ENCODE assay signal across 8 mouse cellular contexts in genomic region chr5:136051231-136052085, GRCm38 (mm10). TPM values are rescaled to one million over a fixed set of nuclear protein-coding genes. Genes with fewer than 3 reads are reported as not detected.
DNase-seq lines count a peak whose midpoint lies in the region; ATAC-seq and TF ChIP-seq lines count a peak whose summit lies in the region.

No protein-coding gene starts in this region.

- H3K36me3 ChIP-seq in intestine, embryonic 16.5 days (ENCODE audit: control insufficient read depth, insufficient read depth, low read length) = no peaks in the 10 kb centered on the region
- no peaks in the 10 kb centered on the region for H3K36me3 ChIP-seq in lung, postnatal 0 days (ENCODE audit: insufficient read depth, low read length)
- H3K36me3 ChIP-seq in stomach, embryonic 15.5 days = no peaks in the 10 kb centered on the region

- no peak overlapping the region for H3K4me2 ChIP-seq in intestine, embryonic 16.5 days (ENCODE audit: low read depth, low read length)
- no peak overlapping the region for H3K4me2 ChIP-seq in lung, postnatal 0 days (replicated peaks; ENCODE audit: low read depth, low read length)
- peak overlapping the region; percentile 31; the same call in 1 of the 2 replicates for H3K4me2 ChIP-seq in stomach, embryonic 15.5 days

- peaks cover 11% of the 10 kb centered on the region for H3K4me1 ChIP-seq in intestine, embryonic 16.5 days (ENCODE audit: control insufficient read depth, insufficient read depth, low read length)
- H3K4me1 ChIP-seq in lung, postnatal 0 days (ENCODE audit: insufficient read depth, low read depth, low read length) = no peaks in the 10 kb centered on the region
- H3K4me1 ChIP-seq in stomach, embryonic 15.5 days = peaks cover 13% of the 10 kb centered on the region

- 12% methylated on average over 10 of the region's 10 CpGs for WGBS in intestine, embryonic 16.5 days
- WGBS in lung, postnatal 0 days = 7% methylated on average over 10 of the region's 10 CpGs
- 8% methylated on average over 10 of the region's 10 CpGs for WGBS in stomach, embryonic 15.5 days

- no peak overlapping the region for H3K4me3 ChIP-seq in intestine, embryonic 16.5 days (ENCODE audit: low read length)
- no peak overlapping the region for H3K4me3 ChIP-seq in lung, postnatal 0 days (ENCODE audit: low read depth, low read length)
- no peak overlapping the region for H3K4me3 ChIP-seq in stomach, embryonic 15.5 days (replicated peaks)

- no peaks in the 10 kb centered on the region for H3K9me3 ChIP-seq in intestine, embryonic 16.5 days (ENCODE audit: control insufficient read depth, low read length)
- no peaks in the 10 kb centered on the region for H3K9me3 ChIP-seq in lung, postnatal 0 days (ENCODE audit: low read length)
- no peaks in the 10 kb centered on the region for H3K9me3 ChIP-seq in stomach, embryonic 15.5 days

- peak; percentile 80 for ATAC-seq in intestine, embryonic 16.5 days
- peak; percentile 87 for ATAC-seq in lung, postnatal 0 days
- peak; percentile 75; the same call in 1 of the 2 replicates for ATAC-seq in stomach, embryonic 15.5 days (ENCODE audit: insufficient read depth, low FRiP score, low read depth)

- no peaks in the 10 kb centered on the region for H3K27me3 ChIP-seq in intestine, embryonic 16.5 days (replicated peaks; ENCODE audit: control insufficient read depth, insufficient read depth, low read length)
- no peaks in the 10 kb centered on the region for H3K27me3 ChIP-seq in lung, postnatal 0 days (replicated peaks; ENCODE audit: insufficient read depth, low read length)
- no peaks in the 10 kb centered on the region for H3K27me3 ChIP-seq in stomach, embryonic 15.5 days (replicated peaks)

- peak overlapping the region; percentile 27; the same call in 1 of the 2 replicates for H3K9ac ChIP-seq in intestine, embryonic 16.5 days (ENCODE audit: low read depth, low read length)
- H3K9ac ChIP-seq in lung, postnatal 0 days (replicated peaks; ENCODE audit: low read depth) = no peak overlapping the region
- H3K9ac ChIP-seq in stomach, embryonic 15.5 days = no peak overlapping the region

- TF ChIP-seq EP300 in lung, postnatal 0 days (IDR thresholded peaks at IDR 0.05) = peak; percentile 74; the same call in 1 of the 2 replicates

- H3K27ac ChIP-seq in intestine, embryonic 16.5 days (ENCODE audit: low read length) = peak overlapping the region; percentile 53
- H3K27ac ChIP-seq in lung, postnatal 0 days (ENCODE audit: low read length) = peak overlapping the region; percentile 81
- H3K27ac ChIP-seq in stomach, embryonic 15.5 days = peak overlapping the region; percentile 90

- peak; percentile 10 to 26 for DNase-seq in cerebellum, postnatal 14 days
- no peak for DNase-seq in cerebellum, adult 18-20 months
- DNase-seq in adrenal gland, postnatal 14 days = peak; percentile 87
- DNase-seq in gastrocnemius, postnatal 25 days = peak; percentile 58
- DNase-seq in lung, postnatal 0 days (ENCODE audit: low spot score) = peak; percentile 90
- no peak for DNase-seq in cerebellum, adult 11 months

- no peak for TF ChIP-seq CTCF in lung, postnatal 0 days (IDR thresholded peaks at IDR 0.05)

RNA-seq across cellular contexts. Expression of gene Upk3bl, which starts 2.8 kb away (rescaled TPM):
- total RNA-seq in adrenal gland, postnatal 14 days (2021) = not detected in 2 replicates
- not detected for total RNA-seq in gastrocnemius, postnatal 25 days (2021)
- polyA plus RNA-seq in intestine, embryonic 16.5 days (2015; fragmentation: Nextera tagmentation; extraction: Ambion mirVana) = 0.82 and 2.3 TPM in 2 replicates
- polyA plus RNA-seq in lung, postnatal 0 days (2015; fragmentation: Nextera tagmentation; extraction: Ambion mirVana) = 1.1 and 1.2 TPM in 2 replicates
- polyA plus RNA-seq in stomach, embryonic 15.5 days (2015; fragmentation: Nextera tagmentation; extraction: Ambion mirVana) = 72.2 and 117 TPM in 2 replicates

RNA-seq across cellular contexts. Expression of gene Upk3b, which starts 13.2 kb away (rescaled TPM):
- 8.2 and 11.7 TPM in 2 replicates for total RNA-seq in adrenal gland, postnatal 14 days (2021)
- total RNA-seq in gastrocnemius, postnatal 25 days (2021) = under 1 TPM in 1 of 2 experiments, not detected in 1; 0.11 TPM
- polyA plus RNA-seq in intestine, embryonic 16.5 days (2015; fragmentation: Nextera tagmentation; extraction: Ambion mirVana) = 44.4 and 47.8 TPM in 2 replicates
- polyA plus RNA-seq in lung, postnatal 0 days (2015; fragmentation: Nextera tagmentation; extraction: Ambion mirVana) = 35.7 and 38.8 TPM in 2 replicates
- 30.3 and 37.0 TPM in 2 replicates for polyA plus RNA-seq in stomach, embryonic 15.5 days (2015; fragmentation: Nextera tagmentation; extraction: Ambion mirVana)

RNA-seq across cellular contexts. Expression of gene Rasa4, which starts 32.3 kb away (rescaled TPM):
- total RNA-seq in adrenal gland, postnatal 14 days (2021) = 9.1 and 13.8 TPM in 2 replicates
- 10 to 100 TPM; 23.6 to 26.4 TPM for total RNA-seq in gastrocnemius, postnatal 25 days (2021)
- 16.6 and 18.5 TPM in 2 replicates for polyA plus RNA-seq in intestine, embryonic 16.5 days (2015; fragmentation: Nextera tagmentation; extraction: Ambion mirVana)
- polyA plus RNA-seq in lung, postnatal 0 days (2015; fragmentation: Nextera tagmentation; extraction: Ambion mirVana) = 2.0 and 2.8 TPM in 2 replicates
- 9.3 and 10.4 TPM in 2 replicates for polyA plus RNA-seq in stomach, embryonic 15.5 days (2015; fragmentation: Nextera tagmentation; extraction: Ambion mirVana)

RNA-seq across cellular contexts. Expression of gene Dtx2, which starts 56.9 kb away (rescaled TPM):
- total RNA-seq in adrenal gland, postnatal 14 days (2021) = 15.4 and 15.5 TPM in 2 replicates
- 1 to 10 TPM; 5.9 to 7.3 TPM for total RNA-seq in gastrocnemius, postnatal 25 days (2021)
- polyA plus RNA-seq in intestine, embryonic 16.5 days (2015; fragmentation: Nextera tagmentation; extraction: Ambion mirVana) = 20.6 and 21.6 TPM in 2 replicates
- polyA plus RNA-seq in lung, postnatal 0 days (2015; fragmentation: Nextera tagmentation; extraction: Ambion mirVana) = 18.9 and 21.6 TPM in 2 replicates
- 22.9 and 25.4 TPM in 2 replicates for polyA plus RNA-seq in stomach, embryonic 15.5 days (2015; fragmentation: Nextera tagmentation; extraction: Ambion mirVana)

Comparison
In these comparisons a context has a peak if more than half of its experiments do, and no peak if none do; other contexts are left out.
1. DNase-seq: peak in cerebellum, postnatal 14 days (2 of 2), adrenal gland, postnatal 14 days (single experiment), gastrocnemius, postnatal 25 days (single experiment) and lung, postnatal 0 days (single experiment); none in cerebellum, adult 18-20 months (0 of 2) and cerebellum, adult 11 months (single experiment).
2. RNA of gene Upk3bl, which starts 2.8 kb away (polyA plus RNA-seq): 72.2 to 117 TPM in stomach, embryonic 15.5 days; 0.82 to 2.3 TPM in intestine, embryonic 16.5 days and 1.1 to 1.2 TPM in lung, postnatal 0 days; every median in the first group is over 10 times any median in the second.
3. Peak in every context shown above with its lines, with median percentiles within 50 percentile points of each other: ATAC-seq and H3K27ac ChIP-seq.